1 mouse cellular context compared by ENCODE assay signal in the genomic region with DNA sequence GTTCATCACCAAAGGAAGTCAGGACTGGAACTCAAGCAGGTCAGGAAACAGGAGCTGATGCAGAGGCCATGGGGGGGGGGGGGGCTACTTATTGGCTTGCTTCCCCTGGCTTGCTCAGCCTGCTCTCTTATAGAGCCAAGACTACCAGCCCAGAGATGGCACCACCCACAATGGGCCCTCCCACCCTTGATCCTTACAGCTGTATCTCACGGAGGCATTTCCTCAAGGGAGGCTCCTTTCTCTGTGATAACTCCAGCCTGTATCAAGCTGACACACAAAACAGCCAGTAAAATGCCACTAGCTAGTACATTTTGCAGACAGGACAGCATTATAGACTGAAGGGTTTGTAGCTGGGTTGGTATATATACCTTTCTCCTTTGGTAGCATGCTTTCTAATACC. TPM values are rescaled to one million over a fixed set of nuclear protein-coding genes. Genes with fewer than 3 reads are reported as not detected.
"Had no signal": no experiment of that assay in that cellular context is flagged by ENCODE, and none has a peak within 500 bp of the region (broad histone marks: within the 10 kb centered on the region; RNA-seq: fewer than 3 reads in every experiment).

No protein-coding gene starts in this region.

RNA-seq across cellular contexts. Expression of a gene that starts 2.9 kb away (rescaled TPM):
- polyA plus RNA-seq: macrophage had no signal
